Comparison of ENCODE assay signal across 9 mouse cellular contexts in the genomic region with DNA sequence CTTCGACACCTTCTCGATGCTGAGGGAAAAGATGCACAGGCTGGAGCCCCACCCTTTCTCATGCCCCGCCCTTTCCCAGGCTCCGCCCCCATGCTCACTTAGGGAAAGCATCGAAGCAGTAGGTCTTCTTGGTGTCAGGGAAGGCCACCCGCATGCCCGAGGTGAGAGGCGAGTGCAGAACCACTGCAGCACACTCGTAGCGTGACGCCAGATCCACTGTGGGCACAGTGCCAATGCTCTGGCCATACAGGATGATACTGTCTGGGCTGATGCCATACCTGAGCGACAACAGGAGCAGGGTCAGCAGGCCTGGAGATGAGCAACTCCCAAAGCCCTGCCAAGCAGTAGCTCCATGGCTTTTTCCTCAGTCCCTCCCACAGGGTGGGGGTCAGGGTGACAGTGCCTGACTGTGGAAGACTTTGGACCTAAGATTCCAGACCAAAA. TPM values are rescaled to one million over a fixed set of nuclear protein-coding genes. Genes with fewer than 3 reads are reported as not detected.
DNase-seq lines count a peak whose midpoint lies in the region; ATAC-seq lines count a peak whose summit lies in the region.
"Had no signal": no experiment of that assay in that cellular context is flagged by ENCODE, and none has a peak within 500 bp of the region (broad histone marks: within the 10 kb centered on the region; RNA-seq: fewer than 3 reads in every experiment).

No protein-coding gene starts in this region.

- H3K9me3 ChIP-seq in heart, embryonic 12.5 days (replicated peaks), result no peaks in the 10 kb centered on the region
- no peaks in the 10 kb centered on the region for H3K9me3 ChIP-seq in heart, embryonic 10.5 days

- no peak overlapping the region for H3K4me2 ChIP-seq in heart, embryonic 12.5 days

- H3K4me1 ChIP-seq in heart, embryonic 12.5 days (replicated peaks), result peaks cover 52% of the 10 kb centered on the region
- peaks cover 61% of the 10 kb centered on the region for H3K4me1 ChIP-seq in heart, embryonic 10.5 days

- DNase-seq in heart, embryonic 10.5 days (ENCODE audit: low spot score), result no peak
- peak; percentile 39 for DNase-seq in thymus, postnatal 14 days
- no peak for DNase-seq in thymus, adult 18-20 months
- peak; percentile 76 for DNase-seq in kidney, postnatal 14 days
- DNase-seq in T-cell, adult 2 months (ENCODE audit: low spot score), result no peak
- DNase-seq: gastrocnemius, postnatal 25 days had no signal

- H3K27ac ChIP-seq in heart, embryonic 12.5 days (ENCODE audit: poor library complexity, severe bottlenecking), result no peak overlapping the region
- H3K27ac ChIP-seq in heart, embryonic 10.5 days, result no peak overlapping the region

- H3K36me3 ChIP-seq in heart, embryonic 12.5 days, result peaks cover 53% of the 10 kb centered on the region
- H3K36me3 ChIP-seq in heart, embryonic 10.5 days, result peaks cover 47% of the 10 kb centered on the region

- H3K4me3 ChIP-seq in heart, embryonic 12.5 days, result no peak overlapping the region
- no peak overlapping the region for H3K4me3 ChIP-seq in heart, embryonic 10.5 days

- no peak for ATAC-seq in heart, embryonic 12.5 days (ENCODE audit: insufficient number of reproducible peaks, low FRiP score)
- no peak for ATAC-seq in inflammation-experienced regulatory T-cells, adult 6 months
- no peak for ATAC-seq in megakaryocyte-erythroid progenitor cell, adult 5-6 weeks (replicated peaks; ENCODE audit: low FRiP score, low TSS enrichment, poor library complexity, severe bottlenecking)

- H3K9ac ChIP-seq in heart, embryonic 12.5 days, result peak overlapping the region; percentile 23; the same call in 1 of the 2 replicates

- 63% methylated on average over 12 of the region's 12 CpGs for WGBS in heart, embryonic 12.5 days
- WGBS in heart, embryonic 10.5 days, result 63% methylated on average over 12 of the region's 12 CpGs

- no peaks in the 10 kb centered on the region for H3K27me3 ChIP-seq in heart, embryonic 12.5 days (replicated peaks)
- H3K27me3 ChIP-seq in heart, embryonic 10.5 days (ENCODE audit: insufficient read depth, poor library complexity, severe bottlenecking), result no peaks in the 10 kb centered on the region

RNA-seq across cellular contexts. Expression of a gene that starts 6.1 kb away (rescaled TPM):
- polyA plus RNA-seq in heart, embryonic 12.5 days (2016; fragmentation: Nextera tagmentation; extraction: Ambion mirVana), result 99.4 and 105 TPM in 2 replicates
- 94.1 and 120 TPM in 2 replicates for polyA plus RNA-seq in heart, embryonic 10.5 days (2016; fragmentation: Nextera tagmentation; extraction: Ambion mirVana)
- 10 to 100 TPM in 2 of 3 experiments, 1 to 10 TPM in 1; 8.6 to 12.0 (median 11.4) TPM for polyA plus RNA-seq in inflammation-experienced regulatory T-cells, adult 6 months (2017; shearing (Covaris generic))
- total RNA-seq in megakaryocyte-erythroid progenitor cell, adult 5-6 weeks (2014; fragmentation: Nextera tagmentation), result 55.0 and 63.1 TPM in 2 replicates
- 13.7 and 19.4 TPM in 2 replicates for total RNA-seq in megakaryocyte-erythroid progenitor cell, adult 5-6 weeks (2017)

RNA-seq across cellular contexts. Expression of a gene that starts 6.9 kb away (rescaled TPM):
- polyA plus RNA-seq in heart, embryonic 12.5 days (2016; fragmentation: Nextera tagmentation; extraction: Ambion mirVana), result 7.9 and 8.5 TPM in 2 replicates
- 7.9 and 8.1 TPM in 2 replicates for polyA plus RNA-seq in heart, embryonic 10.5 days (2016; fragmentation: Nextera tagmentation; extraction: Ambion mirVana)
- 1 to 10 TPM; 6.3 to 7.1 (median 6.8) TPM for polyA plus RNA-seq in inflammation-experienced regulatory T-cells, adult 6 months (2017; shearing (Covaris generic))
- total RNA-seq in megakaryocyte-erythroid progenitor cell, adult 5-6 weeks (2014; fragmentation: Nextera tagmentation), result 21.0 and 24.9 TPM in 2 replicates
- 7.2 and 14.6 TPM in 2 replicates for total RNA-seq in megakaryocyte-erythroid progenitor cell, adult 5-6 weeks (2017)

RNA-seq across cellular contexts. Expression of a gene that starts 18.6 kb away (rescaled TPM):
- polyA plus RNA-seq in heart, embryonic 12.5 days (2016; fragmentation: Nextera tagmentation; extraction: Ambion mirVana), result 67.4 and 70.0 TPM in 2 replicates
- polyA plus RNA-seq in heart, embryonic 10.5 days (2016; fragmentation: Nextera tagmentation; extraction: Ambion mirVana), result 97.4 and 97.9 TPM in 2 replicates
- polyA plus RNA-seq in inflammation-experienced regulatory T-cells, adult 6 months (2017; shearing (Covaris generic)), result 100 to 1,000 TPM in 2 of 3 experiments, 10 to 100 TPM in 1; 96.2 to 110 (median 108) TPM
- 56.1 and 71.8 TPM in 2 replicates for total RNA-seq in megakaryocyte-erythroid progenitor cell, adult 5-6 weeks (2014; fragmentation: Nextera tagmentation)
- 12.7 and 23.3 TPM in 2 replicates for total RNA-seq in megakaryocyte-erythroid progenitor cell, adult 5-6 weeks (2017)

RNA-seq across cellular contexts. Expression of a gene that starts 18.6 kb away (rescaled TPM):
- 3.5 and 4.1 TPM in 2 replicates for polyA plus RNA-seq in heart, embryonic 12.5 days (2016; fragmentation: Nextera tagmentation; extraction: Ambion mirVana)
- 5.8 and 9.3 TPM in 2 replicates for polyA plus RNA-seq in heart, embryonic 10.5 days (2016; fragmentation: Nextera tagmentation; extraction: Ambion mirVana)
- polyA plus RNA-seq in inflammation-experienced regulatory T-cells, adult 6 months (2017; shearing (Covaris generic)), result 1 to 10 TPM; 2.6 to 4.2 (median 3.1) TPM
- total RNA-seq in megakaryocyte-erythroid progenitor cell, adult 5-6 weeks (2014; fragmentation: Nextera tagmentation), result 2.7 and 9.1 TPM in 2 replicates
- 11.0 TPM in 1 of 2 replicates, not detected in the other for total RNA-seq in megakaryocyte-erythroid progenitor cell, adult 5-6 weeks (2017)

RNA-seq across cellular contexts. Expression of a gene that starts 21.8 kb away (rescaled TPM):
- 2.4 and 2.6 TPM in 2 replicates for polyA plus RNA-seq in heart, embryonic 12.5 days (2016; fragmentation: Nextera tagmentation; extraction: Ambion mirVana)
- polyA plus RNA-seq in heart, embryonic 10.5 days (2016; fragmentation: Nextera tagmentation; extraction: Ambion mirVana), result 3.1 and 3.5 TPM in 2 replicates
- polyA plus RNA-seq in inflammation-experienced regulatory T-cells, adult 6 months (2017; shearing (Covaris generic)), result 1 to 10 TPM; 5.3 to 8.4 (median 8.3) TPM
- total RNA-seq in megakaryocyte-erythroid progenitor cell, adult 5-6 weeks (2014; fragmentation: Nextera tagmentation), result 0.68 and 1.6 TPM in 2 replicates
- 0.08 and 0.42 TPM in 2 replicates for total RNA-seq in megakaryocyte-erythroid progenitor cell, adult 5-6 weeks (2017)

Comparison
In these comparisons a context has a peak if more than half of its experiments do, and no peak if none do; other contexts are left out.
1. DNase-seq: peak in thymus, postnatal 14 days (single experiment) and kidney, postnatal 14 days (single experiment); none in heart, embryonic 10.5 days (single experiment), thymus, adult 18-20 months (0 of 2) and T-cell, adult 2 months (single experiment).